Mouse (Mus musculus) kidney, postnatal 4 days (tissue): Measurements from ENCODE around the gene Igf1r.

ENCODE experiments used
- DNase-seq, 2 experiments: peaks; one replicate each; pipeline ENCODE4 v3.0.0; 2021; ENCODE audit warnings: mixed read lengths in 2 of 2

Igf1r gene

DNA sequence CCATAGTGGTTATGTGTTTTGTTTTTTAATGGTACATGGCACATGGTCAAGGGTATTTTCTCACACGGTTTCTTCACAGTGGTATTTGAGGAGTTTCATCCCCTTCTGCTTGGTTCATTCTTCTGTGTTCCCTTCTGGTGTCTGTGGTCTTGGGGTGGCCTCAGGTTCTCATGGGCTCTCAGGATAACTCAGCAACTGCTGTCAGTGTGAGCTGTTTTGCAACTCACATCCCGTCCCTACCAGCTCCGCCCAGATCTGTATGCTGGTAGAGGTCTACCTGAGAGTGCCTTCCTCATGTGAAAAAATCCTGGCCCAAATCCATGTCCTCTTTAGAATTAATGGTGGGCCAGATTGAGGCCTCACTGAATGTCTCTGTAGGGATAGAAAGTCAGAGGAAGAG, 104.4 kb downstream of the Igf1r start:
- DNase-seq, result no peak

DNA sequence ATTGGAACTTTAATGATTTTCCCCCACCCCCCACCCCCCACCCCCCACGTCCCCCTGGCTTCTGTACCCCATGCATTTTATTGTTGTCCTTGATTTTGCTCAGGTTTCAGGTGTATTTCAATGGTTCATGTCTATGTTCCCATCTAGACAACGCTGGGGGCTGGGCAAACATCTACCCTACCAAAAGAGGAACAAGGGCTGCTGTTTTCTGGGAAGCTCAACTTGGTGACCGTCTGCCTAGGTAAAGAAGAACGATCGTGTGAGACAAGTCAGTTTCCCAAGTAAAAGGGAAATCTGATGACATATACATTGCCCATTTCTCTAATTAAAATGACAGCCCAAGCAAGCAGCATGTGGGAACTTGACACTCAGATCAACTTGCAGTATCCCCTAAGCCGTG, 107.1 kb downstream of the Igf1r start:
- DNase-seq, result no peak

DNA sequence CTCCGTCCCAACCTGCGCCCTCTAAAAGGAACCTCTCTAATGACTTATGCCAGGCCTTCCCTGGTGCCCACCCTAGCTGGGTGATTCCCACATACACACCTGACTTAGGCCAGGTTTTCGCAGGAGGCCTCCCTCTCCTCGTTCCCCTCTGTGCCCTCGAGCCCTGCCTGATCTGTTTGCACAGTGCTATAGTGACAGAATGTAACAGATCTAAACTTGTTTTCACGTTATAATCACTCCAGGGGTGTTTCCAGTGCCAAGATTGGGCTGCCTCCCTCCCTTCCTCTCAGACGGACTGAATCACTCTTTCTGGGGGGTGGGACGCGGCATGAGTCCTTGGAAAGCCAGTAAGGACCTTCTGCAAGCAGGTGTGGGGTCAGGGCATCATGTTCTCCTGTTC, 108.8 kb downstream of the Igf1r start:
- DNase-seq, result no peak

DNA sequence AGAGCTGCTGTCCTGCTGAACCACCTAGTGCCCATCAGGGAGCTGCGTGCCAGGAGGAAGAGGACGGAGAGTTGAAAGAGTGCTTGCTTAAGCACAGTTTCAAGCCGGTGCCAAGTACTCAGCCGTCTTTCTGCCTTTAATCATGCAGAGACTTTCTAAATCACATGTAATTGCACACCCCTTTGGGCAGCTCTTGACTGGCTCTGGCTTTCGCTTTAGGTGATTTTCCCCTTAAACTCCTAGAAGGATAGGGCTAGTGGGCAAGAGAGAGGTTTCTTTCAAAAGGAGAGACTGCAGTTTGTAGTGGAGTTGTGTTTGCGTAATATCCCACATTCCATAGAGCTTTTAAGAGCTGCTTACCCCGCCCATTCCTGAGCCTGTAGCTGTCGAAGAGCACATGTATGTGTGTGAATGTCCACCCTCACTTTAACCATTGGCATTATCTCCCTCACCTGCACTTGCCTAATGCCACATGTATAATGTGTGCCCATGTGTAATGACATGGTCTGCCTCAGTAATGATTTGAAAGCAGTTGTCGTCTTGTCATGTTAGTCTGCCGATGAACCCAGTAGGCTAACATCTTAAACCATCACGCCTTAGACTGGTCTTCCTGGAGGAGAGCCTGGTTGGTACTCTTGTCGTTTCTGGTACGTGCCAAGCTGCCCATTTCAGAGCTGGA, 109.7 kb downstream of the Igf1r start:
- no peak for DNase-seq

DNA sequence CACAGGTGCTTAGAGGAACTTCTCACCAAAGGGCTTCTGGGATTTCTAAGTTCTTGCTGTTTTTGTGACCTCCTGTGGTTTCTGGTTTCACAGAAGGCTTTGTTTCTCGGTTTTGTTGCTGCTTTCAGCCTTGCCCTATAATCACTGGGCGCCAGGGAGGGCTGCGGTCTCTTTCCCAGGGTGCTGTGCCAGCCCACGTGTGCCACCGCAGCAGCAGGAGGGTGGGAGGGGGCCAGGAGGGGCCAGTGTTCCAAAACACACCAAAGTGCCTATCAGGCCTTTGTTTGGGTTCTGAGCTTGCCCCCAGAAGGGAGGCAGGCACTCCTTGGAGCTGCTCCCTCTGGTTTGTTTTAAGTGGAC, 110.2 kb downstream of the Igf1r start:
- no peak for DNase-seq

DNA sequence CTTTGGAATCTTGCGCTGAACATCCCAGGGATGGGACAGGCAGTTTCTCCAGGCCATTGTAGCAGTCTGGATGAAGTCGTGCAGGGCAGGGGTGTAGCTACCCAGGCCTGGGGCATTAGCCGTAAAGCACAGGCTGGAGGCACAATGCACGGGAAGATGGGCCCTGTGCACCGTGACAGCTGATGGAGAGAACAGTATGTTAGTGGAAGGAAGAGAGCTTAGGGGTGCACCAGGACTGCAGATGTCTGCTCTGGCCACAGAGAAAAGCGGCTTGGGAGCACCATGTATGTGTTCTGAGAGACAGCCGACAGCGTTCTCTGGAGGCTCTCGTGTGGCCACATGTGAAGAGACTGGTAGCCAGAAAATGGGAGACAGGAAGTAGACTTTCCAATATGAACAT, 111.1 kb downstream of the Igf1r start:
- DNase-seq, result no peak

DNA sequence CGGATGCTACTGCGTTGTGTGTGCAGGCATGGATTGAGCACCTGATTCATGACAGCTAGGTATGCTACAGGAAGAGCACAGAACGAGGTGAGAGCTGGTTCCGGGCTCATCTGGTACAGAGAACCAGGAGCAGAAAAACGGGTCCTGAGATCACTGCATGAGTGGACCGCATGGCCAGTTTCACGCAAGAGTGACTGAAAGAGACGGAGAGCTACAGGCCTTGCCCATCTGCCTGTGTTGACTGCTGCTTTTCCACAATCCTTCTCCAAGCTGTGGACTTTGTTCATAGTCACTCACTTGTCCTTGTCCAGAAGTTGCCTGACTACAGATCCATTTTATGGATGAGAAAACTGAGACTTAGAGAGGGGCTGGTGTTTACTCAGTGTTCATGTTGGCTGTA, 111.5 kb downstream of the Igf1r start:
- DNase-seq, result no peak

DNA sequence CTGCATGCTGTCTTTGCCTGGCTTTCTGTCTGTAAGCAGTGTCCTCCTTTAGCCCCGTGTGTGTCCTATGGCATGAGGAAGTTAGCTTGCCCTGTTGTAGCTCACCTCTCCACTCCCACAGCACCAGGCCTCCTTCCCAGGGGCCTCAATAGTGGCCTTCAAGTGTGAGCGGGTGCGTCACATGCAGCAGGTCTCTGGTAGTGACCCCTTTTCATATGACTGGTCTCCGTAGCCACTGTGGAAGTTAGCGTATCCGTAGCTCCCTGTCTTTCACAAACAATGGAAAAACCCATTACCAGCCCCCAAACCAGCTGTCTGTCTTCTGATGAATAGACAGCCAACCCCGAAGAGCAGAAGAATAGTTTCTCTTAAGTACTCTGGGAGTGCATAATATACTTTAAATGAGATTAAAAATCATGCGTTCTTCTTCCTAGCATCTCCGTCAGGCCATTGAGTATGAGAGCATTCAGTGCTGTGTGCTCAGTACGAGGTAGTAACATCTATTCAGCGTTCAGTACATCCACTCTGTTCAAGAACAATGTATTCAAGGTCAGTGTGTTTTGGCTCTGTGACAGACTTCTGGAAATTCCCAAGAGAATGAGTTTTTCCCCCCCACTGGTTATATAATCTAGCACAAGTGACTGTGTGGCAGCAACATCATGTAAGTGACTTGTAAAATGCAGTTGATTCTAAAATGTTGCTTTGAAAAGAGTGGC, 112.2 kb downstream of the Igf1r start:
- DNase-seq, result peak; percentile 34 to 47

DNA sequence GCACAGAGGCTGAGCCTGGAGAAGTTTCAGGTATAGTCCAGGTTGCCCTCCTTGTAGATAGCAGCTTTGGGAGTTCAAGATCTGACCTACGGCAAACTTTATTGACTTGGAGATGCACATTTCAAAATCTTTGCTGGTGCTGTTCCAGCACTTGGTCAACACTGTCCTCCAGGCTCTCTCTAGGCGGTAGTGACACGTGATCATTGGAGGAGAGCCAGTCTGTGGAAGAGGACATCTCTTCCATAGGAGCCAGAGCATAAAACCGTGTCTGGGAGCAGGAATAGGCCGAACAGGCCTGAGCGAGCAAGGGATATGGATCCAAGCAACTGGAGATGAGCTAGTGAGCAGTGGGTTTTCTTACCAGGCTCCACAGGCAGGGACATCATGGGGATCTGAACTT, 113.3 kb downstream of the Igf1r start:
- DNase-seq, result no peak

DNA sequence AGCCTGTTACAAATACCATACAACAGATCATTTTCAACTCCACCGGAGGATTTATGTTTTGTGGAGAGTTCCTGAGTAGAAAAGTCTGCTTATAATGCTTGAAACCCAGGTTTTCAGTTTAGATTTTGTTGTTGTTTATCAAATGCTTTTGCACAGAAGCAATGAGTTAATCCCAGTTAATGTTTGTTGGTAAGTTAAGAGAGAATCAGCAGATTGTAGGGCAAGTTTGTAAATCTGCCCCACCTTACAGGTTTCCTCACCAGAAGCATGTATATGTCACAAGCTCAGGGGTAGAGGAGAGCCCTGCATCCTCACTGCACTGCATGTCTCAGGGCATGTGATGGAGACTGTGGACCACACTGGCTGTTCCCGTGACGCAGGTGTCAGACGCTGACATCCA, 114.7 kb downstream of the Igf1r start:
- no peak for DNase-seq

DNA sequence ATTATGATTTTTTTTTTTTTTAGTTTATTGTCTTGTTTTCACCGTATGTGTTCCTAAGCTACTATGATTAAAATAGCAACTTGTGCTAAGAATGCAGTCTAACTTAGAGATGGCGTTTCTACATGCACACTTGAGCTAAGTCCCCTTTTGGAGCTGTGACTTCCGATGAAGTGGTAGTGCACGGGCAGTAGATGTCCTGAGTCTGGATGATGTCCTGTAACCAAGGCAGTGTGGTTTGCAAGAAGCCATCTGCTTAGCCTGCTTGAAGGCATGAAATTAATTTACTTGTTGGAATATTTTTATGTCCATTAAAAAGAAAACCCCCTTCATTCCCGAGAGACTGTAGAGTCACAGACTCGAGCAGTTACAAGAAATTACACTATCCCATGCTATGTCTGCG, 116.7 kb downstream of the Igf1r start:
- DNase-seq, result no peak

DNA sequence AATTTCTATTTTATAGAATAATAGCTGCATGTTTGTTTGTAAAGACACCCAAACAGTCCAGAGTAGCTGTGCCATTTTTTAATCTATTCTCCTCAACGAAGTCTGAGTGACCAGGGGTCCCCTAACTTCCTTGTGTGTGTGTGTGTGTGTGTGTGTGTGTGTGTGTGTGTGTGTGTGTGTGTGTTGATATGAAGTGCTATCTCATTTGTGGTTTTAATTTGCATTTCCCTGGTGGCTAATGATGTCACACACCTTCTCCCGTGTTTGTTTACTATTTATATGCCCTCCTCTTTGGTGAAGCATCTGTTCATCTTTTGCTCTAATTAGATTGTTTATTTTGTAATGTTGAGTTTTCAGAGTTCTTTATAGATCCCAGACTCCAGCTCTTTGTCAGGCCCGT, 117.4 kb downstream of the Igf1r start:
- no peak for DNase-seq

DNA sequence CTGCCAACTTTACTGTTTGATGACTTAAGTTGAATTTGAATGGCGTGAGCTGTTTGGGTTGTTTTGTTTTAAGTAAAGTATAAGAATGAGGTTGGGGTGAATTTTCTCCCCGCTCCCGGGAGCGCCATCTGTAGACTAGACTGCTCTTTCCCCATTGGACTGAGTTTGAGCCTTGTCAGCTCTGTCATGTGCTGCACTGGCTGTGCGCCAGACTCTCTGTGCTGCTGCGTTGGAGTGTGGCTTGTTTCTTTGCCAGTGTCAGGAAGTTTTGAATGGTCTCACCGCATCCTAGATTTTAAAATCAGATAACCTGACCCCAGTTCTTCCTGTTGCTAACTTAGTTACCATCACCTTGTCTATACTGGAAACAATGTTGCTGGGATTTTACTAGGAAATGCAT, 118.0 kb downstream of the Igf1r start:
- DNase-seq, result peak; percentile 81 to 85

DNA sequence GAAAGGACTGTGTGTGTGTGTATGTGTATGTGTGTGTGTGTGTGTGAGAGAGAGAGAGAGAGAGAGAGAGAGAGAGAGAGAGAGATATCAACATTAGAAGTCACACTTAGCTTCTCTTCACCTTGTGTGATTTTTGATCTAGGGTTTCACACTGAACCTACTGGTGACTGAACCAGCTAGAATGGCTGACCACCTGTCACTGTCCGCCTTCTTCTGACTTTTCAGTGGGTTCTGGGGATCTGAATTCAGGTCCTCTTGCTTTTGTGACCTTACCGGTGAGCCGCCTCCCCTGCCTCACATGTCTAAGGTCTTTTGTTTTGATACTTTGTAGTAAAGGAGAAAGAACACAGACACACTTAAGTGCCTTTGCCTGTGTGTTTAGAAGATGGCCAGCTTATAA, 118.4 kb downstream of the Igf1r start:
- no peak for DNase-seq

DNA sequence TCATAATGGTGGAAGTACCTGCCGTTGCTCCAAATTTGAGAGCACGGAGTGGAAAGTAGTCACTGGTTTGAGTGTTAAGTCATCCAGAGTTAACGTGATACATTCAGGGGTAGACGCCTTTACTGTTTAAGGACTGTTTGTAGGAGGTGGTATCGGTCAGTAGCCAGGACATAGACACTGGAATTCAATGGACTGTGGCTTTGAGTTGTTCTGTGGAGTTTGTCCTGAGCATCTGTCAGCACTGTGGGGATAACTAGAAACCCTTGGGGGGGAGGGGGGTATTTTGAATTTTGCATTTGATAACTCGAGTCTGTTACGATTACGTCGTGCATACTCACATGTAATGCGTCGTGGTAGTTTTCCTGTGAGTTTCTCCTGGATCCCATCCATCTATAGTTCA, 119.1 kb downstream of the Igf1r start:
- DNase-seq, result no peak

DNA sequence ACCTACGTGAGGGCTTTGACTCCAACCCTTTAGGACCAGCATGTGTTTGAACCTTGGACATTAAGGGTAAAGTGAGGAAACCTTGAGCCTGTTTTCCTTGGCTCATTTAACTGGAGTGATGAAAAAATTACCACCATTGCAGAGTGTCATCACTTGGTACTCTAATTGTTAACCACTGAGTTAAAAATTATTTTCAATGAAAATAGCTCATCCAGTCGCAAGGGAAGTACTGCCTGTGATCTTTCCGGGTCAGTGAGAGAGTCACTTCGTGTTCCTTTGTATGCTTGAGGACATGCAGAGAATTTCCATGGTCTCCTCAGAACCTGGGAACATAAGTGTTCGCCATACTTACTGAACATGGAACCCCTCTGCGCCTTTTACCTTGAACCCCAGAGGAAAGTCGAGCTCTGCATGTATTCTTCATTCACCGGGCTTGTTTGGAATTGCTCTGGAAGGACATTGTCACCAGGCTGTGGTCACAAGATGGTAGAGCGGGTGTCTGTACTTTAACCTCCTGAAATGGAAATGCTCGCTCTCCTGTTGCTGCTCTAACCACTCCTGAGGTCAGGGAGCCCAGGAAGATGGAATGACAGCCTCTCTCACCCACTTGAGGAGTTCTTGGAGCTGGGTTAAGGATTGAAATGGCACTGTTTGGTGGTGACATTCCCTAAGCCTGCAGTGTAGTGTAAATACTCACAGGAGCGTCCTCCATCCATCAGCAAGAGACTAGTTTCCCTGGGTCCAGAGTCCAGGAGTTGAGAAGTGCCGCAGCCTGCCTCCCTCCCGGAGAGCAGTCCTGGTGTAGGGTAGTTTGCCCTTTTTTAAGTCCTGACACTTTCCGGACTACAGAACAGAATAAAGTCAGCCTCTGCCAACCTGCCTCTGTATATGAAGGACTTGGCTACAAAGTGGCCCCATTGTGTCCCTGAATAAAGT, 120.2 kb downstream of the Igf1r start:
- DNase-seq, result peak in 1 of 2 experiments; percentile 59

DNA sequence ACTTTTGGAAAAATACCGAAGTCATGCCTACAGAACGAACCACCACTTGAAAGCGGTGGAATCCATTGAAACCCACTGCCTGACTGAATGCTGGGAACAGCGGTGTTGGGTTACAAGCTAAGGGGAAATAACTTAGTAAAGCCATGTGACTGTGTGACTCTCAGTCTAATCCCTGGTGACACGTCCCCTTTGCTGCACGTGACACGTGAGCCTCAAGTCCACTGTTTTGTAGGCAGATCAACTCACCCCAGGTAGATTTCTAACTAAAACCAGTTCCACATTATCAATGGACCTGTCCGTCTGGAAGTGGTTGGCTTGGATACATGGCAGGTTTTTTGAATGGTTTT, 120.8 kb downstream of the Igf1r start:
- DNase-seq, result peak in 1 of 2 experiments; percentile 57

DNA sequence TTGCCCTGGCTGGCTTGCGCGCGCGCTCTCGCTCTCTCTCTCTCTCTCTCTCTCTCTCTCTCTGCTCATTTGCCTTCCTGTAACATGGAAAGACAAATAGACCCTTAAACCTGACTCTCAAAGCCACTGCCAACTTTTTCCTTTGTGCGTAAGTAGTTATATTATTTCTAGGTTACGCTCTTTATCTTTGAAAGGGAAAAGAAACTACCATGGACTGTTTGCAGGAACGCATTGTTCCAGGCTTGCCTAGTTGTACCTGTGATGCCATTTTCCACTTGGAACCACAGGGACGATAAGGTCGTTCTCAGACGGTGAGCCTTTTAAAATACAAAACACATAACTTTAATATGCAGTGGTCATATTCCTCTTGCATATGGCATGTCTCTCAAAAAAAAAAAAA, 122.1 kb downstream of the Igf1r start:
- no peak for DNase-seq

DNA sequence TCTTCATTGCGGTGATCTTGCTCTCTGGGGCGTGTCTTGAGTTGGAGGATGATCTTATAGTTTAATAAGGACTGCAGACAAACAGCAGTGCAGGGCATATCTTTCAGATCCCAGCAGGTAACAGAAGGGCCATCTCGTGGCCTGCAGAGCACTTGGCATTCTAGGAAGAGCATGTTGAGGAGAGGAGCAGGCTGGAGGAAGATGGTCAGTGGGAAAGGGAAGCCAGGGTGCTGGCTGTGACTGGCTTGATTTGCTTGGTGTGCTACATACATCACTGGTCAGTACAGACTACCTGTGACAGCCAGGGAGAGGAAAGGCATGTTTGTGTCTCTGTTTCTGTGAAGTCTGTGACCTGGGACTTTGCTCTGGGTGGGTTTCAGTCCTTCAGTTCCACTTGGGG, 122.8 kb downstream of the Igf1r start:
- DNase-seq, result no peak

DNA sequence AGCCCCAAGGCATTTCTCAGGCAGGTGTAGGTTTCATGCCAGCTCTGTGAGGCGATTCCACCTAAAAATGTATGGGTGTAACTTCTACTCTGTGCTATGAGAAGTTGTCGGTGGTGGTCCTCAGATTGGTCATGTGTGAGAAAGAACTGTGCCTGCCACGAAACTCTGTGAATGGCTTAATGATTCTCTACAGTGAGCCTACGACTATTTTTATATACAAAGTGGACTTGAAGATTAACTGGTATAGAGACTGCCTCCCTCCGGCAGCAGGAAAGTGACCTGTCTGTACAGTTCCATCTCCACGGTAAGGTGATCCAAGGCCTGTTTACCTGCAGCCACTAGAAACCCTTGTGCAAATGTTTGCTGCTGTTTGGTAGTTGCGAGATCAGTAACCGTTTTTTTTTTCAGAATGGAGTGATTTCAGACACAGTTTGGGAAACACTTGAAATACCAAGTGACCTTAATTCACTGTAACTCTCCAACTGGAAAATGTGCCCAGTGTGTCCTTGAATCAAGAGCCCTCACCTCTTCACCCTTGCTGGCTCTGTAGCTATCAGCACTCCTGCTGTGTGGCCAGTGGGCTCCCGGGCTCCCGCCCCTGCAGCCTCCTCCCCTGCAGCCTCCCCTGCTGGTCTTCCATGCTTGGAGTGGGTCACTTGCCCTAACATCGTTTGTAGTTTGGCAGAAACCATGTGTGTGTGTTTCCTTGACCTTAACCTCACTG, 127.7 kb downstream of the Igf1r start:
- peak in 1 of 2 experiments; percentile 55 for DNase-seq

DNA sequence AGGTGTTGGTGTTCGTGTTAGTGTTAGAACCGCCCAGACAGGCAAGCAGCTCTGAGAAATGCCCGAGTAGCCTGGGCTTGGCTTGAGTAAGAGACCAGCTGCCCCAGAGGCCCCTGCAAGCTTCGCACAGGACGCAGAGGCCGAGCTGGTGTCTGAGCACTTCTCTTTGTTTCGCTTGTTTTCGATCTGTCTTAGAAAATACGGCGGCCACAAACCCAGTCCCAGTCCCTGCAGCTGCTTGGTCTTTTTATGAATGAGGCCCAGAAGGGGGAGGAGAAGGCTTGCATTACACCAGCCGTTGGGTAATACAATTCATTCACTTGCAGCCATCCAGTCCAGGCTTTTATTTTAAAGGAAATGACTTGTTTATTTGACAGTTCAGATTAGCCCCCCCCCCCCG, 132.7 kb downstream of the Igf1r start:
- DNase-seq, result peak; percentile 57 to 72

DNA sequence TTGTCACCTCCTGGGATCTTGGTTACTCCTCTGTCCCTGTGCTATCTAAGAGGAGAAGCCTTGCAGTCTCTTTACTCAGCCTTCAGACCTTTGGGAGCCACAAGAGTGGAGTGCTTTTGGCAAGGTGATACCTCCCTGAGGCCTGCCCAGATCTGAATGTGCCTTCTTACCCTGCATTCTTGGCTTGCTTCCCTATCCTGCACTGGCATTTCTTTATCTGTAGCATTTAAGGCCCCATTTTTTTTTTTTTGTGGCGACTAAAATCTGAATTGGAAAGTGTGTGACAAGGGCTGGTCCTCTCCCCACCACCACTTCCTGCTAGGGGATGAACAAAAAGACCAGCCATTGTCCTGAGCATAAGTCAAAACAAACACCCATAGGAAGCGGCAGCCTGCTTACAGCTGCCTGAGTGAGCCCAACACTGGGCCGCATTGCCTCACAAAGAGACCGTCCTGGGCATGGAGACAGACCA, 133.3 kb downstream of the Igf1r start:
- no peak for DNase-seq

DNA sequence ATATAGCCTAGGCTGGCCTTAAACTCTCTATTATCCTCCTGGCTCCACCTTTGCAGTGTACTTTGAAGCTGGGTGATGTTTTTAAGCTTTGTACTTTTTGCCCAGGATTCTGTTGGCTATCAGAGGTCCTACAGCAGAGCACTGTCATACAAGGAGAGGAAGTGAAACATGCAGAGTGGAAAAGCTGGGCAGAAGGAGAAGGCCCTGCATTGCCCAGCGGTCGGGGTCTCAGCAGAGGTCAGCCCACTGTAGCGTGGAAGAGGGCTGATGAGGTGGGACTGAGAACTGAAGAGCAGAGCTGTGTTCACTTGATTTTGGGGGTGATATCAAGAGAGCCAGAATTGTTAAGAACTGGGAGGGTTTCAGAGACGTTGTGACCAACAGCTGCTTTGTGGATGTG, 134.9 kb downstream of the Igf1r start:
- no peak for DNase-seq
